Mouse (Mus musculus): ENCODE results near the gene H2-Aa. TPM values are rescaled to one million over a fixed set of nuclear protein-coding genes. Genes with fewer than 3 reads are reported as not detected.

Gene H2-Aa
- polyA plus RNA-seq, 1 experiment from 2014 or later: 0.30 TPM

DNA sequence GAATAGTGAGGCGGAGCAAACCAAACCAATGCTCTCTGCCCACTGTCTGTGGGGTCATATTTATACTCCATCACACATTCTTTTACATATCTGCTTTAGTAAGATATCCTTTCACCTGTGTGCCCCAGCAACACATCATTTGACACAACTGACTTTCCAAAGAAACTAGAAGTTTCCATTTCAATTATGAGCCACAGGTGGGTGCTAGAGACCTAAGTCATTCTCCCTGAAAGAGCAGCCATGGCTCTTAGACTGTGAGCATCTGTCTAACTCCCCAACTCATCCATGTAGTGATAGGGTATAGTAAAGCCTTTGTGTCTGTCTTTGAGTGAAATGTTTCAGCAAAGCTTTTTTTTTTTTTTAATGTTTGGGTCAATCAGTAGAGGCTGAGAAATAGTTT is 15.5 kb downstream of the H2-Aa start:
- H3K9ac ChIP-seq: no peak overlapping the region
- no peak for ATAC-seq (replicated peaks)
- no peak overlapping the region for H3K4me3 ChIP-seq
- H3K36me3 ChIP-seq (replicated peaks): no peaks in the 10 kb centered on the region
- no peaks in the 10 kb centered on the region for H3K27me3 ChIP-seq (replicated peaks)
- 98% methylated on average over 1 of the region's 1 CpGs for WGBS
- H3K4me2 ChIP-seq: no peak overlapping the region
- H3K9me3 ChIP-seq: no peaks in the 10 kb centered on the region
- no peaks in the 10 kb centered on the region for H3K4me1 ChIP-seq
- H3K27ac ChIP-seq: no peak overlapping the region

- ATAC-seq (replicated peaks): no peak
- Histone ChIP-seq H3K27ac (no peak overlapping the region), H3K4me2 (no peak overlapping the region), H3K9me3 (no peaks in the 10 kb centered on the region), H3K4me1 (no peaks in the 10 kb centered on the region), H3K4me3 (no peak overlapping the region), H3K27me3 (replicated peaks) (no peaks in the 10 kb centered on the region), H3K9ac (no peak overlapping the region), H3K36me3 (replicated peaks) (no peaks in the 10 kb centered on the region)
- WGBS: 77% methylated on average over 2 of the region's 2 CpGs
These were observed 16.7 kb downstream of the H2-Aa start for GRCm38 (mm10) chr17:34270940-34271339.

DNA sequence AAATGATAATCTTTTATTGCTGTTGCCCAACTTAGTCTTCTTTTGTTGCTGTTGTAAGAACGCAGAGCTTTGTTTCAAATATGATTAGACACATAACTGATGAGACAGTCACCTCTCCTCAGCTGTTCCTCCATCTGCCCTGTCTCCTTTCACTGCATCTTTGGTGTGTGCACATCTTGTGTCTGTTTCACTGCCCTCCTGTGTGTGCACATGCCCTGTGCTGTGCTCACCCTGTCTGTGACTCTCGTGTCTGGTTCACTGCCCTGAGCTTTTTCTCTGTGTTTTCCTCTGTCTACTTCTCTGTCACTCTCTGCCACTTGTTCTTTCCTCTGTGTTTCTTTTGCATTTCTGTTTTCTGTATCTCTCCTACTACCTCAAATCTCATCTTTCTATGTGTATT is 17.4 kb downstream of the H2-Aa start:
- Histone ChIP-seq H3K4me1 (peaks cover under 1% of the 10 kb centered on the region; the same call in 1 of the 2 replicates), H3K27me3 (replicated peaks) (no peaks in the 10 kb centered on the region; the same call in 1 of the 2 replicates), H3K36me3 (replicated peaks) (no peaks in the 10 kb centered on the region), H3K4me3 (no peak overlapping the region), H3K9me3 (no peaks in the 10 kb centered on the region), H3K27ac (no peak overlapping the region), H3K9ac (no peak overlapping the region), H3K4me2 (no peak overlapping the region)
- 79% methylated on average over 2 of the region's 2 CpGs for WGBS
- no peak for ATAC-seq (replicated peaks)

GRCm38 (mm10) chr17:34269817-34270216 is 17.8 kb downstream of the H2-Aa start:
- no peak overlapping the region for H3K4me3 ChIP-seq
- no peak overlapping the region for H3K27ac ChIP-seq
- H3K4me2 ChIP-seq: no peak overlapping the region
- peaks cover 4% of the 10 kb centered on the region for H3K4me1 ChIP-seq
- peaks cover 4% of the 10 kb centered on the region for H3K27me3 ChIP-seq (replicated peaks)
- no peak for ATAC-seq (replicated peaks)
- 80% methylated on average over 4 of the region's 4 CpGs for WGBS
- no peak overlapping the region for H3K9ac ChIP-seq
- H3K36me3 ChIP-seq (replicated peaks): no peaks in the 10 kb centered on the region
- H3K9me3 ChIP-seq: no peaks in the 10 kb centered on the region

DNA sequence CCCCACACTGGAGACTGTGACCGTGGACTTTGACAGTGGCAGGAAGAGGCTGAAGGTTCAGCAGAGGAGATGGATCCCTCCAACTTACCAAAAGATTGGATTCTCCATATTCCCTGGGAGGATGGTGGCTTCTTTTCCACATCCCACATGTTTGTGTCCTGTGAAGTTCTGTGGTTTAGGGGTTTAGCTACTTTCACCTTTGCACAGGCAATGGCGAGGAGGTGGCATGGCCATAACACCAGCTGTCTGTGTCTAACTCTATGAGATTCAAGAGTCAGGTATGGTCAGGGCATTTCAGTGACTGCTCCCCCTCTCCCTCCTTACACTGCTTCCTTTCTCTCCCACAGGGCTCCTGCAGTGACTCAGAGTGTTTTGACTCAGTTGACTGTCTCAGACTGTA is 18.9 kb downstream of the H2-Aa start:
- Histone ChIP-seq H3K4me1 (peaks cover 15% of the 10 kb centered on the region), H3K4me2 (no peak overlapping the region), H3K4me3 (no peak overlapping the region), H3K9me3 (no peaks in the 10 kb centered on the region), H3K9ac (no peak overlapping the region), H3K27ac (no peak overlapping the region), H3K27me3 (replicated peaks) (peaks cover 11% of the 10 kb centered on the region), H3K36me3 (replicated peaks) (no peaks in the 10 kb centered on the region)
- no peak for ATAC-seq (replicated peaks)
- WGBS: 81% methylated on average over 2 of the region's 2 CpGs

GRCm38 (mm10) chr17:34268262-34268661 is 19.4 kb downstream of the H2-Aa start:
- no peak overlapping the region for H3K4me3 ChIP-seq

DNA sequence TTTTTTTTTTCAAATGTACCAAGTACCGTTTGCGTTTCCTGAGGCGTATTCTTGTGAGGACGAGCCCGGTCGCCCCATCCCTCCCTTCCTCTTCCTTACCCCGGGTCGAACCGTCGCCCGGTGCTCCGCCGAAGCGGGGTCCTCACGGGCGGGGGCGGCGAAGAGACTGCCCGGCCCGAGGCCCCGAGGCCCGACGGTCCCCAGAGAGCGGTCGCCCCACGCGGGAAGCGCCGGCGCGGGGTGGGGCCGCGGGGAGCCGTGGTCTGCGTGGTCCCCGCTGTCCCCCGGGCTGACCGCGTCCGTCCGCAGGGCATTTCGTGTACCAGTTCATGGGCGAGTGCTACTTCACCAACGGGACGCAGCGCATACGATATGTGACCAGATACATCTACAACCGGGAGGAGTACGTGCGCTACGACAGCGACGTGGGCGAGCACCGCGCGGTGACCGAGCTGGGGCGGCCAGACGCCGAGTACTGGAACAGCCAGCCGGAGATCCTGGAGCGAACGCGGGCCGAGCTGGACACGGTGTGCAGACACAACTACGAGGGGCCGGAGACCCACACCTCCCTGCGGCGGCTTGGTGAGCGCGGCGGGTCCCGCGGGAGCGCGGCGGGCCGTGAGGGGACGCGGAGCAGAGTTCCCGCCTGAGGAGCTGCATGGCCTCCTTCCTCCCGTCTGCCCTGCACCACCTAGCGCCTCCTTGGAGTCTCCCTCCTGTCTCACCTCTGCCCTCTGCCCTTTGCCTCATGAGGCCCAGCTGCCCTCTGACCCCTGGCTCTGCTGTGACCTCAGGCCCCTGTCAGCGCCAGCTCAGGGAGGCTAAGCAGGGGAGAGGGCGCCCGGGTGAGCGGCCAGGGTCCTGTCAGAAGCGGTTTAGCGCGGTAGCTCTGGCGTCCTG is 22.9 kb downstream of the H2-Aa start:
- ATAC-seq (replicated peaks): no peak
- WGBS: under 1% methylated on average over 78 of the region's 93 CpGs
- Histone ChIP-seq H3K27ac (no peak overlapping the region), H3K9me3 (no peaks in the 10 kb centered on the region), H3K4me2 (peak overlapping the region; percentile 98), H3K4me3 (peak overlapping the region; percentile 51), H3K27me3 (replicated peaks) (peaks cover 11% of the 10 kb centered on the region), H3K4me1 (peaks cover 22% of the 10 kb centered on the region), H3K9ac (peak overlapping the region; percentile 50), H3K36me3 (replicated peaks) (no peaks in the 10 kb centered on the region)

More at GRCm38 (mm10) chr17:34268262-34268661, 19.4 kb downstream of the H2-Aa start:
- peaks cover 20% of the 10 kb centered on the region for H3K4me1 ChIP-seq
- no peak overlapping the region for H3K27ac ChIP-seq
- peaks cover 11% of the 10 kb centered on the region for H3K27me3 ChIP-seq (replicated peaks)
- H3K9ac ChIP-seq: no peak overlapping the region
- WGBS: 81% methylated on average over 2 of the region's 2 CpGs
- H3K4me2 ChIP-seq: no peak overlapping the region
- H3K36me3 ChIP-seq (replicated peaks): no peaks in the 10 kb centered on the region
- H3K9me3 ChIP-seq: no peaks in the 10 kb centered on the region
- ATAC-seq (replicated peaks): no peak

DNA sequence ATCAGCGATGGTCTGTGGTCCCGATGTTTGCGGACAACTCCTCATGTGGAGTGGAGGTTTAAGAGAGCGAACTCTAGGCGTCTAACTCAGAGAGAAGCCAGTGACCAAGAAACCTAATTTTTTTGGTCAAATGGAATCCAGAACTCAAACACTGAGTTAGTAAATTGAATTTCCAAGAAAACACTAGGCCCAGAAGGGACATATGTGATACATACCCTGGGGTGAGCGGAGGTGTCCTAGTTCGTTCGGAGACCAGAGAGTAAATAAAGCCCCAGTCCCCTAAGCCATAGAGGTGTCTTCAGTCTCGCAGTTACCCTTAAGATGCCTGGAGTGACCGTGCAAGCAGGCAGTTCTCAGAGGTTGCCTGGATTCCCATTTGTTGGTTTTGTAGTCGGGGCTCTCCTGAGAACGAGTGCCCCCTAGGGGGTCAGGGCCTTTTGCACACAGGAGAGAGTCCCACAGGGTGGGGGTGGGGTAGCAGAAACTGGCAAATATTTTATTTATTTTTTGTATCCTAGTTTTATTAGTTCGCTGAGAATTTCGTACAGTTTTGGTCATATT is 23.7 kb downstream of the H2-Aa start:
- H3K4me1 ChIP-seq: peaks cover 22% of the 10 kb centered on the region
- H3K27me3 ChIP-seq (replicated peaks): peaks cover 11% of the 10 kb centered on the region
- H3K27ac ChIP-seq: no peak overlapping the region
- peak overlapping the region; percentile 98 for H3K4me2 ChIP-seq
- H3K4me3 ChIP-seq: peak overlapping the region; percentile 51
- no peaks in the 10 kb centered on the region for H3K36me3 ChIP-seq (replicated peaks)
- ATAC-seq (replicated peaks): no peak
- no peaks in the 10 kb centered on the region for H3K9me3 ChIP-seq
- no peak overlapping the region for H3K9ac ChIP-seq
- 4% methylated on average over 14 of the region's 14 CpGs for WGBS

DNA sequence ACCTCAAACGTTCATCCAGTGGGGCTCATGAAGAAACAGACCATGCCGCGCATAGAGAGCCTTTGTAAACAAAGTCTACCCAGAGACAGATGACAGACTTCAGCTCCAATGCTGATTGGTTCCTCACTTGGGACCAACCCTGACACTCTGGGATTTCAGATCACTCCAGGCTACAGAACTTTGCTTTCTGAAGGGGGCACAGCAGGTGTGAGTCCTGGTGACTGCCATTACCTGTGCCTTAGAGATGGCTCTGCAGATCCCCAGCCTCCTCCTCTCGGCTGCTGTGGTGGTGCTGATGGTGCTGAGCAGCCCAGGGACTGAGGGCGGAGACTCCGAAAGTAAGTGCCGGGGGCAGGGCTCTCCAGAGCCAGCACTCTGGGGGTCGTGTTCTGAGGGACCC is 24.6 kb downstream of the H2-Aa start:
- H3K4me1 ChIP-seq: peaks cover 22% of the 10 kb centered on the region
- 2% methylated on average over 8 of the region's 8 CpGs for WGBS
- H3K4me3 ChIP-seq: peak overlapping the region; percentile 33
- no peaks in the 10 kb centered on the region for H3K36me3 ChIP-seq (replicated peaks)
- H3K27ac ChIP-seq: no peak overlapping the region
- H3K9me3 ChIP-seq: no peaks in the 10 kb centered on the region
- H3K4me2 ChIP-seq: peak overlapping the region; percentile 98
- H3K27me3 ChIP-seq (replicated peaks): peaks cover 11% of the 10 kb centered on the region
- ATAC-seq (replicated peaks): peak; percentile 83
- H3K9ac ChIP-seq: no peak overlapping the region

GRCm38 (mm10) chr17:34261502-34261901 is 26.1 kb downstream of the H2-Aa start:
- H3K36me3 ChIP-seq (replicated peaks): no peaks in the 10 kb centered on the region
- no peak overlapping the region for H3K4me2 ChIP-seq
- H3K9ac ChIP-seq: no peak overlapping the region
- peaks cover 22% of the 10 kb centered on the region for H3K4me1 ChIP-seq
- ATAC-seq (replicated peaks): peak; percentile 82
- H3K27ac ChIP-seq: no peak overlapping the region
- H3K4me3 ChIP-seq: no peak overlapping the region
- 23% methylated on average over 4 of the region's 4 CpGs for WGBS
- peaks cover 14% of the 10 kb centered on the region for H3K27me3 ChIP-seq (replicated peaks)
- no peaks in the 10 kb centered on the region for H3K9me3 ChIP-seq

DNA sequence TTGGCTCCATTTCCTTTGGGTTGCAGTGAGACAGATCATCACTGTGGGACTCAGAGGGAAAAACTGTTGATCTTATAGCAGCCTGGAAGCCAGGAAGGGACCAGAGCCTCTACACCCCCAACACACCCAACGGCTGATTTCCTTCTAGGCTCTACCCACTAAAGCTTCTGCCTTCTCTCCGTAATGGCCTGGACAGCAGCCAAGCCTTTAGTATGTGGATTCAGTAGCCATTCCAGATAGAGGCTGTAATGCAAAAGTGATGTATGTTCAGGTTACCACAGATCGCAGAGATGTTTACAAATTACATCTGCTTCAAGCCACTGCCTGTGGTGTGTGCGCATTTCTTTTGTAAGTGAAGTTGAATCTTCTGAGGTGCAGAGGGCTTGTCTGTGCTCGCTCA is 27.1 kb downstream of the H2-Aa start:
- Histone ChIP-seq H3K9ac (no peak overlapping the region), H3K4me1 (peaks cover 22% of the 10 kb centered on the region), H3K36me3 (replicated peaks) (no peaks in the 10 kb centered on the region), H3K27me3 (replicated peaks) (peaks cover 14% of the 10 kb centered on the region), H3K27ac (no peak overlapping the region), H3K4me3 (no peak overlapping the region), H3K4me2 (no peak overlapping the region), H3K9me3 (no peaks in the 10 kb centered on the region)
- 83% methylated on average over 5 of the region's 5 CpGs for WGBS
- no peak for ATAC-seq (replicated peaks)

- Histone ChIP-seq H3K4me1 (no peaks in the 10 kb centered on the region), H3K27me3 (replicated peaks) (0 out of 2 replicates have a peak, but pooled peaks cover 2% of the 10 kb centered on the region), H3K9ac (no peak within 1 kb of the TSS), H3K36me3 (replicated peaks) (no peaks in the 10 kb centered on the region), H3K4me3 (no peak within 1 kb of the TSS), H3K27ac (no peak within 1 kb of the TSS), H3K4me2 (no peak within 1 kb of the TSS), H3K9me3 (no peaks in the 10 kb centered on the region)
- ATAC-seq (replicated peaks): no peak
- 67% methylated on average over 11 of the region's 11 CpGs for WGBS
These were observed 29.8 kb downstream of the H2-Aa start, which contains the start of gene H2-Ab1 for GRCm38 (mm10) chr17:34257594-34258375. Gene H2-Ab1, plus strand, starts transcription at chr17:34257689.
